Mouse (Mus musculus): ENCODE measurements around the gene Brms1. TPM values are rescaled to one million over a fixed set of nuclear protein-coding genes. Genes with fewer than 3 reads are reported as not detected.

The Brms1 gene
- polyA plus RNA-seq, 1 experiment from 2014 or later = 56.9 TPM

- peaks cover 49% of the 10 kb centered on the region for H3K36me3 ChIP-seq
- H3K4me1 ChIP-seq = peaks cover 24% of the 10 kb centered on the region
- H3K27ac ChIP-seq = no peak overlapping the region
- WGBS = 83% methylated on average over 4 of the region's 4 CpGs
- no peaks in the 10 kb centered on the region for H3K9me3 ChIP-seq (replicated peaks)
- H3K27me3 ChIP-seq = peaks cover 16% of the 10 kb centered on the region
- no peak overlapping the region for H3K4me2 ChIP-seq (replicated peaks)
- no peak overlapping the region for H3K4me3 ChIP-seq
- H3K9ac ChIP-seq = no peak overlapping the region
- no peak for ATAC-seq (ENCODE audit: low FRiP score)
These were observed 4.4 kb downstream of the Brms1 start for GRCm38 (mm10) chr19:5045531-5045930.

GRCm38 (mm10) chr19:5048138-5049056 is 7.2 kb downstream of the Brms1 start:
- H3K36me3 ChIP-seq = peaks cover 49% of the 10 kb centered on the region
- no peak overlapping the region for H3K27ac ChIP-seq
- H3K27me3 ChIP-seq = peaks cover 45% of the 10 kb centered on the region
- H3K9me3 ChIP-seq (replicated peaks) = no peaks in the 10 kb centered on the region
- H3K4me2 ChIP-seq (replicated peaks) = no peak overlapping the region
- 85% methylated on average over 14 of the region's 14 CpGs for WGBS
- H3K9ac ChIP-seq = no peak overlapping the region
- no peak for ATAC-seq (ENCODE audit: low FRiP score)
- peaks cover 25% of the 10 kb centered on the region for H3K4me1 ChIP-seq
- no peak overlapping the region for H3K4me3 ChIP-seq

GRCm38 (mm10) chr19:5049325-5049724 is 8.2 kb downstream of the Brms1 start:
- Histone ChIP-seq H3K27me3 (peaks cover 54% of the 10 kb centered on the region), H3K9ac (no peak overlapping the region), H3K4me2 (replicated peaks) (no peak overlapping the region), H3K4me3 (no peak overlapping the region), H3K27ac (no peak overlapping the region), H3K9me3 (replicated peaks) (no peaks in the 10 kb centered on the region), H3K36me3 (peaks cover 43% of the 10 kb centered on the region), H3K4me1 (peaks cover 25% of the 10 kb centered on the region)
- 79% methylated on average over 6 of the region's 6 CpGs for WGBS
- ATAC-seq (ENCODE audit: low FRiP score) = no peak

GRCm38 (mm10) chr19:5050047-5050905 is 9.1 kb downstream of the Brms1 start, which contains the start of gene Rin1:
Gene Rin1, plus strand, starts transcription at chr19:5050481.
- peaks cover 43% of the 10 kb centered on the region for H3K36me3 ChIP-seq
- peak within 1 kb of the TSS; percentile 11; the same call in 1 of the 2 replicates for H3K4me2 ChIP-seq (replicated peaks)
- no peak for ATAC-seq (ENCODE audit: low FRiP score)
- peaks cover 25% of the 10 kb centered on the region for H3K4me1 ChIP-seq
- H3K27ac ChIP-seq = no peak within 1 kb of the TSS
- WGBS = 16% methylated on average over 14 of the region's 14 CpGs
- no peak within 1 kb of the TSS for H3K4me3 ChIP-seq
- peaks cover 63% of the 10 kb centered on the region for H3K27me3 ChIP-seq
- H3K9me3 ChIP-seq (replicated peaks) = no peaks in the 10 kb centered on the region
- no peak within 1 kb of the TSS for H3K9ac ChIP-seq

- 8% methylated on average over 17 of the region's 17 CpGs for WGBS
- H3K4me2 ChIP-seq (replicated peaks) = peak overlapping the region; percentile 11; the same call in 1 of the 2 replicates
- peaks cover 25% of the 10 kb centered on the region for H3K4me1 ChIP-seq
- H3K27me3 ChIP-seq = peaks cover 64% of the 10 kb centered on the region
- no peak overlapping the region for H3K9ac ChIP-seq
- no peak overlapping the region for H3K4me3 ChIP-seq
- no peak overlapping the region for H3K27ac ChIP-seq
- H3K9me3 ChIP-seq (replicated peaks) = no peaks in the 10 kb centered on the region
- H3K36me3 ChIP-seq = peaks cover 37% of the 10 kb centered on the region
- no peak for ATAC-seq (ENCODE audit: low FRiP score)
These were observed 9.9 kb downstream of the Brms1 start for GRCm38 (mm10) chr19:5051031-5051430.

- peaks cover 25% of the 10 kb centered on the region for H3K4me1 ChIP-seq
- no peaks in the 10 kb centered on the region for H3K9me3 ChIP-seq (replicated peaks)
- no peak overlapping the region for H3K9ac ChIP-seq
- no peak overlapping the region for H3K4me2 ChIP-seq (replicated peaks)
- H3K27ac ChIP-seq = no peak overlapping the region
- peaks cover 64% of the 10 kb centered on the region for H3K27me3 ChIP-seq
- peaks cover 33% of the 10 kb centered on the region for H3K36me3 ChIP-seq
- H3K4me3 ChIP-seq = no peak overlapping the region
- ATAC-seq (ENCODE audit: low FRiP score) = no peak
- WGBS = 51% methylated on average over 3 of the region's 3 CpGs
These were observed 10.4 kb downstream of the Brms1 start for GRCm38 (mm10) chr19:5051515-5051914.

- H3K4me2 ChIP-seq (replicated peaks) = no peak overlapping the region
- no peak overlapping the region for H3K9ac ChIP-seq
- H3K4me3 ChIP-seq = no peak overlapping the region
- peaks cover 25% of the 10 kb centered on the region for H3K36me3 ChIP-seq
- H3K9me3 ChIP-seq (replicated peaks) = no peaks in the 10 kb centered on the region
- H3K27ac ChIP-seq = no peak overlapping the region
- no peak for ATAC-seq (ENCODE audit: low FRiP score)
- H3K4me1 ChIP-seq = peaks cover 25% of the 10 kb centered on the region
- H3K27me3 ChIP-seq = peaks cover 64% of the 10 kb centered on the region
- 19% methylated on average over 25 of the region's 25 CpGs for WGBS
These were observed 11.1 kb downstream of the Brms1 start for GRCm38 (mm10) chr19:5052166-5052822.

GRCm38 (mm10) chr19:5052853-5053252 is 11.7 kb downstream of the Brms1 start:
- no peaks in the 10 kb centered on the region for H3K9me3 ChIP-seq (replicated peaks)
- no peak for ATAC-seq (ENCODE audit: low FRiP score)
- no peak overlapping the region for H3K4me2 ChIP-seq (replicated peaks)
- H3K4me1 ChIP-seq = peaks cover 26% of the 10 kb centered on the region
- no peak overlapping the region for H3K9ac ChIP-seq
- no peak overlapping the region for H3K4me3 ChIP-seq
- WGBS = 51% methylated on average over 17 of the region's 17 CpGs
- peaks cover 19% of the 10 kb centered on the region for H3K36me3 ChIP-seq
- peaks cover 64% of the 10 kb centered on the region for H3K27me3 ChIP-seq
- H3K27ac ChIP-seq = no peak overlapping the region

GRCm38 (mm10) chr19:5053909-5054308 is 12.8 kb downstream of the Brms1 start:
- Histone ChIP-seq H3K27me3 (peaks cover 70% of the 10 kb centered on the region), H3K9ac (no peak overlapping the region), H3K4me3 (no peak overlapping the region), H3K27ac (no peak overlapping the region), H3K4me2 (replicated peaks) (no peak overlapping the region), H3K9me3 (replicated peaks) (no peaks in the 10 kb centered on the region), H3K4me1 (peaks cover 35% of the 10 kb centered on the region), H3K36me3 (peaks cover 11% of the 10 kb centered on the region)
- WGBS = 15% methylated on average over 9 of the region's 9 CpGs
- no peak for ATAC-seq (ENCODE audit: low FRiP score)

- H3K27me3 ChIP-seq = peaks cover 47% of the 10 kb centered on the region
- ATAC-seq (ENCODE audit: low FRiP score) = peak; percentile 24; the same call in 1 of the 2 replicates
- no peak overlapping the region for H3K27ac ChIP-seq
- WGBS = 14% methylated on average over 6 of the region's 6 CpGs
- no peaks in the 10 kb centered on the region for H3K9me3 ChIP-seq (replicated peaks)
- peaks cover 40% of the 10 kb centered on the region for H3K4me1 ChIP-seq
- H3K36me3 ChIP-seq = no peaks in the 10 kb centered on the region
- 0 out of 2 replicates have a peak overlapping the region, but pooled peaks have one; percentile 15 for H3K4me2 ChIP-seq (replicated peaks)
- no peak overlapping the region for H3K4me3 ChIP-seq
- H3K9ac ChIP-seq = no peak overlapping the region
These were observed 15.1 kb downstream of the Brms1 start for GRCm38 (mm10) chr19:5056251-5056650.

- 24% methylated on average over 16 of the region's 16 CpGs for WGBS
- Histone ChIP-seq H3K27ac (no peak overlapping the region), H3K4me2 (replicated peaks) (no peak overlapping the region), H3K4me1 (peaks cover 31% of the 10 kb centered on the region), H3K36me3 (no peaks in the 10 kb centered on the region), H3K27me3 (peaks cover 28% of the 10 kb centered on the region), H3K9me3 (replicated peaks) (no peaks in the 10 kb centered on the region), H3K9ac (no peak overlapping the region), H3K4me3 (no peak overlapping the region)
- ATAC-seq (ENCODE audit: low FRiP score) = no peak
These were observed 17.0 kb downstream of the Brms1 start for GRCm38 (mm10) chr19:5057876-5058775.
